Mouse (Mus musculus) forebrain, embryonic 10.5 days (tissue): ENCODE data around the gene Cacna1e. TPM values are rescaled to one million over a fixed set of nuclear protein-coding genes. Genes with fewer than 3 reads are reported as not detected.

ENCODE experiments used
- DNase-seq: peaks from one replicate; pipeline ENCODE4 v3.0.0-alpha.2; 2017; ENCODE audit warnings: low spot score; ENCODE audit errors: extremely low spot score
- H3K27ac ChIP-seq: fragments of 300-500 bp; sonication (generic); 2 replicates; pipeline ENCODE4 v1.5.1; 2016; ENCODE audit warnings: mild to moderate bottlenecking
- H3K27me3 ChIP-seq: fragments of 300-500 bp; sonication (generic); 2 replicates; pipeline ENCODE4 v1.6.1; 2016; ENCODE audit warnings: mild to moderate bottlenecking; ENCODE audit not compliant: poor library complexity, severe bottlenecking
- H3K36me3 ChIP-seq: fragments of 300-500 bp; sonication (generic); replicated peaks from 2 replicates; pipeline ENCODE4 v1.6.1; 2016; ENCODE audit warnings: mild to moderate bottlenecking, moderate library complexity
- H3K4me1 ChIP-seq: fragments of 300-500 bp; sonication (generic); 2 replicates; pipeline ENCODE4 v1.6.1; 2016
- H3K4me3 ChIP-seq: fragments of 300-500 bp; sonication (generic); 2 replicates; pipeline ENCODE4 v1.5.1; 2016; ENCODE audit warnings: mild to moderate bottlenecking, moderate library complexity
- H3K9me3 ChIP-seq: fragments of 300-500 bp; sonication (generic); 2 replicates; pipeline ENCODE4 v1.6.1; 2016; ENCODE audit warnings: mild to moderate bottlenecking, moderate library complexity
- WGBS: fragments of 180-500 bp; shearing (Covaris S2); methylation state at CpG from one replicate; pipeline ENCODE4 v1.1.7; 2016; 5-methylcytosine and 5-hydroxymethylcytosine counted together
- polyA plus RNA-seq: library from polyadenylated mRNA; unstranded; fragments of >200 nt; fragmentation: Nextera tagmentation; extraction: Ambion mirVana; gene quantifications from 2 replicates; pipeline ENCODE4 v1.2.1, GENCODE M21; 2016

The Cacna1e gene
- polyA plus RNA-seq, 1 experiment from 2014 or later = 0.57 TPM

- no peak overlapping the region for H3K27ac ChIP-seq
- H3K27me3 ChIP-seq = no peaks in the 10 kb centered on the region
- 83% methylated on average over 7 of the region's 7 CpGs for WGBS
- H3K4me1 ChIP-seq = peaks cover 4% of the 10 kb centered on the region; the same call in 1 of the 2 replicates
- H3K4me3 ChIP-seq = no peak overlapping the region
- H3K9me3 ChIP-seq = no peaks in the 10 kb centered on the region
- DNase-seq = no peak
- no peaks in the 10 kb centered on the region for H3K36me3 ChIP-seq
Measured at GRCm38 (mm10) chr1:154615759-154616158, 268.5 kb downstream of the Cacna1e start.

GRCm38 (mm10) chr1:154608516-154608915, 275.8 kb downstream of the Cacna1e start:
- Histone ChIP-seq H3K9me3 (no peaks in the 10 kb centered on the region), H3K4me1 (no peaks in the 10 kb centered on the region), H3K4me3 (no peak overlapping the region), H3K27ac (no peak overlapping the region), H3K27me3 (no peaks in the 10 kb centered on the region), H3K36me3 (no peaks in the 10 kb centered on the region)
- WGBS = 74% methylated on average over 4 of the region's 4 CpGs
- DNase-seq = no peak

GRCm38 (mm10) chr1:154607406-154607805, 276.9 kb downstream of the Cacna1e start:
- H3K36me3 ChIP-seq = no peaks in the 10 kb centered on the region
- no peak overlapping the region for H3K4me3 ChIP-seq
- no peaks in the 10 kb centered on the region for H3K4me1 ChIP-seq
- no peaks in the 10 kb centered on the region for H3K27me3 ChIP-seq
- H3K27ac ChIP-seq = no peak overlapping the region
- 56% methylated on average over 3 of the region's 3 CpGs for WGBS
- no peak for DNase-seq
- no peaks in the 10 kb centered on the region for H3K9me3 ChIP-seq

GRCm38 (mm10) chr1:154605601-154606000, 278.7 kb downstream of the Cacna1e start:
- Histone ChIP-seq H3K4me3 (no peak overlapping the region), H3K4me1 (no peaks in the 10 kb centered on the region), H3K27me3 (no peaks in the 10 kb centered on the region), H3K27ac (no peak overlapping the region), H3K36me3 (no peaks in the 10 kb centered on the region), H3K9me3 (no peaks in the 10 kb centered on the region)
- DNase-seq = no peak
- 93% methylated on average over 2 of the region's 2 CpGs for WGBS

GRCm38 (mm10) chr1:154603781-154604180, 280.5 kb downstream of the Cacna1e start:
- no peak for DNase-seq
- H3K36me3 ChIP-seq = no peaks in the 10 kb centered on the region
- H3K4me3 ChIP-seq = no peak overlapping the region
- no peaks in the 10 kb centered on the region for H3K27me3 ChIP-seq
- H3K27ac ChIP-seq = no peak overlapping the region
- H3K4me1 ChIP-seq = no peaks in the 10 kb centered on the region
- H3K9me3 ChIP-seq = no peaks in the 10 kb centered on the region

GRCm38 (mm10) chr1:154602531-154602930, 281.8 kb downstream of the Cacna1e start:
- 90% methylated on average over 1 of the region's 1 CpGs for WGBS
- H3K27me3 ChIP-seq = no peaks in the 10 kb centered on the region
- no peak for DNase-seq
- no peaks in the 10 kb centered on the region for H3K9me3 ChIP-seq
- H3K27ac ChIP-seq = no peak overlapping the region
- no peaks in the 10 kb centered on the region for H3K36me3 ChIP-seq
- H3K4me3 ChIP-seq = no peak overlapping the region
- no peaks in the 10 kb centered on the region for H3K4me1 ChIP-seq

GRCm38 (mm10) chr1:154582516-154582915, 301.8 kb downstream of the Cacna1e start:
- Histone ChIP-seq H3K36me3 (no peaks in the 10 kb centered on the region), H3K4me3 (no peak overlapping the region), H3K27me3 (no peaks in the 10 kb centered on the region), H3K4me1 (no peaks in the 10 kb centered on the region), H3K9me3 (no peaks in the 10 kb centered on the region), H3K27ac (no peak overlapping the region)
- DNase-seq = no peak
- 90% methylated on average over 3 of the region's 3 CpGs for WGBS

- H3K36me3 ChIP-seq = no peaks in the 10 kb centered on the region
- H3K27ac ChIP-seq = no peak overlapping the region
- H3K4me3 ChIP-seq = no peak overlapping the region
- no peak for DNase-seq
- H3K4me1 ChIP-seq = no peaks in the 10 kb centered on the region
- H3K9me3 ChIP-seq = no peaks in the 10 kb centered on the region
- no peaks in the 10 kb centered on the region for H3K27me3 ChIP-seq
- 85% methylated on average over 2 of the region's 2 CpGs for WGBS
Measured at GRCm38 (mm10) chr1:154579929-154580328, 304.4 kb downstream of the Cacna1e start.

GRCm38 (mm10) chr1:154578748-154579147, 305.6 kb downstream of the Cacna1e start:
- Histone ChIP-seq H3K27me3 (no peaks in the 10 kb centered on the region), H3K9me3 (no peaks in the 10 kb centered on the region), H3K4me1 (no peaks in the 10 kb centered on the region), H3K36me3 (no peaks in the 10 kb centered on the region), H3K4me3 (no peak overlapping the region), H3K27ac (no peak overlapping the region)
- DNase-seq = no peak
- 88% methylated on average over 4 of the region's 4 CpGs for WGBS

- no peaks in the 10 kb centered on the region for H3K4me1 ChIP-seq
- no peaks in the 10 kb centered on the region for H3K9me3 ChIP-seq
- no peak overlapping the region for H3K27ac ChIP-seq
- no peaks in the 10 kb centered on the region for H3K36me3 ChIP-seq
- H3K27me3 ChIP-seq = no peaks in the 10 kb centered on the region
- DNase-seq = no peak
- H3K4me3 ChIP-seq = no peak overlapping the region
- 86% methylated on average over 2 of the region's 2 CpGs for WGBS
Measured at GRCm38 (mm10) chr1:154576418-154576817, 307.9 kb downstream of the Cacna1e start.

- Histone ChIP-seq H3K4me3 (no peak overlapping the region), H3K4me1 (no peaks in the 10 kb centered on the region), H3K27me3 (no peaks in the 10 kb centered on the region), H3K9me3 (no peaks in the 10 kb centered on the region), H3K27ac (no peak overlapping the region), H3K36me3 (no peaks in the 10 kb centered on the region)
- 86% methylated on average over 6 of the region's 6 CpGs for WGBS
- no peak for DNase-seq
Measured at GRCm38 (mm10) chr1:154566026-154566425, 318.3 kb downstream of the Cacna1e start.

- 61% methylated on average over 1 of the region's 1 CpGs for WGBS
Measured at GRCm38 (mm10) chr1:154555811-154556210, 328.5 kb downstream of the Cacna1e start.

GRCm38 (mm10) chr1:154553132-154553531, 331.2 kb downstream of the Cacna1e start:
- H3K4me3 ChIP-seq = no peak overlapping the region
- no peak for DNase-seq
- H3K27me3 ChIP-seq = no peaks in the 10 kb centered on the region
- H3K36me3 ChIP-seq = no peaks in the 10 kb centered on the region
- no peak overlapping the region for H3K27ac ChIP-seq
- H3K9me3 ChIP-seq = no peaks in the 10 kb centered on the region
- WGBS = 82% methylated on average over 1 of the region's 1 CpGs
- H3K4me1 ChIP-seq = peaks cover 4% of the 10 kb centered on the region; the same call in 1 of the 2 replicates

More at GRCm38 (mm10) chr1:154555811-154556210, 328.5 kb downstream of the Cacna1e start:
- no peak overlapping the region for H3K4me3 ChIP-seq
- H3K27me3 ChIP-seq = no peaks in the 10 kb centered on the region
- no peaks in the 10 kb centered on the region for H3K9me3 ChIP-seq
- no peaks in the 10 kb centered on the region for H3K36me3 ChIP-seq
- DNase-seq = no peak
- peaks cover 4% of the 10 kb centered on the region; the same call in 1 of the 2 replicates for H3K4me1 ChIP-seq
- no peak overlapping the region for H3K27ac ChIP-seq

- no peak for DNase-seq
- H3K27ac ChIP-seq = no peak overlapping the region
- no peaks in the 10 kb centered on the region for H3K27me3 ChIP-seq
- no peaks in the 10 kb centered on the region for H3K9me3 ChIP-seq
- H3K4me3 ChIP-seq = no peak overlapping the region
- no peaks in the 10 kb centered on the region for H3K36me3 ChIP-seq
- peaks cover 10% of the 10 kb centered on the region for H3K4me1 ChIP-seq
Measured at GRCm38 (mm10) chr1:154537445-154537844, 346.9 kb downstream of the Cacna1e start.
